Mouse (Mus musculus) heart, postnatal 4 days (tissue): ENCODE results near the gene Gstcd. TPM values are rescaled to one million over a fixed set of nuclear protein-coding genes. Genes with fewer than 3 reads are reported as not detected.
A peak's percentile ranks its signal among the peaks of the same experiment; 100 is the strongest.

Experiments
- DNase-seq: peaks from one replicate; pipeline ENCODE4 v3.0.0; 2021
- total RNA-seq, 2 experiments: library from RNA; stranded (reverse); gene quantifications; 2 replicates each; pipeline ENCODE4 v1.2.3; 2021

Gene Gstcd
- total RNA-seq, 2 experiments from 2014 or later = 9.8 to 11.5 TPM

DNA sequence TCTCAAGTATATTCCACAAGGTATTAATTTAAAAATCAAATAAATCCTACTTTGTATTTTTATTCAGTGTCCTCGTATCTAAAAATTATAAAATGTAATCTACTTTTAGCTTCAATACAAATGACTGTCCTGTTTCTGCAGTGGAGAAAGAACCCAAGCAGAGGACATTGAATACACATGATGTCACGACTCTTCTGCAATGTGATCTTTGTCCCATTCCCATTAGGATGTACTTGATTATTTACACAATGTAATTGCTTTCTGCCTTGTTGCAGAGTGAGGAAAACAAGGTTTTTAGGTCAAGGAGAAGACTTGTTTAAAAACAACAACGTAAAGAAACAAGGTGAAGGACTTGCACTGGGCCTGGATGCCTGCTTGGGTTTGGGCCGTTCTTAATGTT is 84.6 kb downstream of the Gstcd start:
- no peak for DNase-seq

GRCm38 (mm10) chr3:132996299-132996698 is 95.5 kb downstream of the Gstcd start:
- DNase-seq = no peak

DNA sequence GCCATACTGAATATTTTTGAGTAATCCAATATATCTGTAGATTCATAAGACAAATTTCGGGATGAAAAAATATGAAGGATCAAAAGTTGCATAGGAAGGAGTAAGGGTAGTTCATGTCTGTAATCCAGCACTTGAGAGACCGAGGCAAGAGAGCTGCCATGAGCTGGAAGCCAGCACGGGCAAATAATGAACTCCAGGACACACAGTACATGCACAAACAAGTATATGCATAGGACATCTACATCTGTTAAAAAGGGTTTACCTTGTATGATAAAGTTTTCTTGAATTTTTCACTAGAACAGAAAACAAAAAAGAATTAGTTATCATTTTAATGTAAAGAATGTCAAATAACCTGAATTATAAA is 95.9 kb downstream of the Gstcd start:
- no peak for DNase-seq

GRCm38 (mm10) chr3:132995172-132995903 is 96.5 kb downstream of the Gstcd start:
- no peak for DNase-seq

- no peak for DNase-seq
These were observed 105.6 kb downstream of the Gstcd start for GRCm38 (mm10) chr3:132986188-132986587.

GRCm38 (mm10) chr3:132983845-132984485 is 107.9 kb downstream of the Gstcd start:
- DNase-seq = peak; percentile 6

DNA sequence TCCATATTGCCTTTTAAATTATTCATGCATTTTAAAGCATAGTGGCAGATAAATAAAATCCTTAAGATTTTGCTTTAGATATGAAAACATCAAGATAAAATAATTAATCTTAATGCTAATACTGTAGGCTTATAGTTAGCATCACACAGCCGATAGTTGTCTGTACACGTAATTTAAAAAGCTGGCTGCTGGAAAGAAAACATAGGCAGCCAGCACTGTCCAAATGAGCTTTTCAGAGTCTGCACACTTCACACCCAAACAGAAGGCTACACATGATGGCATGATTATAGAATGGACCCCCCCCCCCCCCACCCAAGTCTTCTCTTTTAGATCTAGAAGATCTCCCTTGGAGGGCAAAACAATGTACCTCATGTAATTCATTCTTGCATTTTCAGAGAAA is 109.9 kb downstream of the Gstcd start:
- no peak for DNase-seq

DNA sequence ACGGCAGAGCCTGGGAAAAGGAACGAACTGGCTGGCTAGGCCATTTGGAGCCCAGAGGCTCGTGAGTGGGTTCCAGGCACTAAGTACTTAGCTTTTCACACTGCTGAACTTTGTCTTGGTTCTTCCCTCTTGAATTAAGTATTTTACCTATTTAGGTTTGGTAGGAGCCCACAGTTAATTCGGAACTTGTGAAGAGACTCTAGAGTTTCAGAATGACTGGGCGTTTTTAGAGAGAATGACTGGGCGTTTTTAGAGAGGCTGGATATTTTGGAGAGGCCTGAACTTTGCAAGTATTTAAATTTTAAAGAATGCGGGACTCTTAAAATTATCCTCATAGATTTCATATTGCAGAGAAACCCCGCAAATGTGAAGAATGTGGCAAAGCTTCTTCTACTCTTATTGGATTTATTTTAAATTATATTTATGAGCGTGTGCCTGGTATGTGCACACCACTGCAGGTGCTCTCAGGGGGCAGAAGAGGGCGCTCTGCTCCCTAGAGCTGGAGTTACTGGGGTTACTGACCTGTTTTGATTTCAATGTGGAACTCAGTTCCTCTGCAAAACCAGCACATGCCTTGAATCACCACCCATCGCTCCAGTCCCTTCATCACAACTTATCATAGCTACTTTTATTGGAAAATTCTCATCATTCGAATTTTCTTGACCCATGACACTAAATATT is 111.9 kb downstream of the Gstcd start:
- DNase-seq = no peak

DNA sequence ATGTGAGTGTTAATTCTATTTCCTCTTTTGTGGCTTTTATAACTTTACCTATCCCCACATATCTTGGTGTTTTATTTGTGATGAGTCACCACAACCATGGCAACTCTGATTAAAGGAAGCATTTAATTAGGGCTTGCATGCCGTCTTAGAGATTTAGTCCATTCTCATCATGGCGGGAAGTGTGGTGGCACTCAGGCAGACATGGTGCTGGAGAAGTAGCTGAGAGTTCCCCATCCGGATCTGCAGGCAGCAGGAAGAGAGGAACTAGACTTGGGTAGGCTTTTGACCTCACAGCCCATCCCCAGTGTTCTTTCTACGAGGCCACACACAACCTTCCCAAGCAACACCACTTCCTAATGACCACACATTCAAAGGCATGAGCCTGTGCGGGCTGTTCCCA is 125.6 kb downstream of the Gstcd start:
- DNase-seq = no peak

DNA sequence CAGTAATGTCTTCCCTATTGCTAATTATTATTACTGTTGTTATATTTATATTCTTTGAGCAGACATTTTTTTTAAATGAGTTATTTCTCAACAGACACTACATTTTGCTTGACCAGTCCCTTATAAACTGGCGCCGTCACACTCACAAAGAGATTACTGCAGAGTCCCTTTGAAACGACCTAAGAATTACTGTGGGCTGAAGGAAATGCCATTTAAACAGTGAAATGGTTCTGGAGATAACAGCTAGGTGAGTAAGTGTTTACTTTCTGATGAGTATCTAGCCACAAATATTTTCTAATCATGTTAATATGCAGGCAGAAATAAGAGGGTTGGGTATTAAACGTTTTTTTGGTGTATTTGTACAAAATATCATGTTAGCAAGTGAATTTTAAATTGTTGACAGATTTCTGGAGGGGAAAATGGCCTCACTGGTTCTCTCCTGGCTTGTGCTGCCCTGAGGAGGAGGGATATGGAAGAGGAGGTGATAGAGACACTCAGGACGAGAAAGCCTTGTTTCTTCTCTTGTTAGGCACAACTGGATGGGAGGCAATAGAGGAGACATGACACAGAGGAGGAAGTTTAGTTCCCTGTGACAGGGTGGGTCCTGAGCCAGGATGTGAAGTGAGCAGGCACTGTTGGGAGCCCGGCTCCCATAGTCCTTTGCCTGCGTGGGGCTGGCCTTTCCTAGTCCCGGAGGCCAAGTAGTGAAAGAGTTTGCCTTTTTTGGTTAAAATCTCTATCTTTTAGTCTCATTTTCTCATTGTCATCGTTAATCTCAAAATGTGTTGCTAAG is 126.9 kb downstream of the Gstcd start:
- no peak for DNase-seq

- DNase-seq = no peak
These were observed 129.0 kb downstream of the Gstcd start for GRCm38 (mm10) chr3:132962631-132963361.

- DNase-seq = no peak
These were observed 141.3 kb downstream of the Gstcd start for GRCm38 (mm10) chr3:132950529-132950880.

DNA sequence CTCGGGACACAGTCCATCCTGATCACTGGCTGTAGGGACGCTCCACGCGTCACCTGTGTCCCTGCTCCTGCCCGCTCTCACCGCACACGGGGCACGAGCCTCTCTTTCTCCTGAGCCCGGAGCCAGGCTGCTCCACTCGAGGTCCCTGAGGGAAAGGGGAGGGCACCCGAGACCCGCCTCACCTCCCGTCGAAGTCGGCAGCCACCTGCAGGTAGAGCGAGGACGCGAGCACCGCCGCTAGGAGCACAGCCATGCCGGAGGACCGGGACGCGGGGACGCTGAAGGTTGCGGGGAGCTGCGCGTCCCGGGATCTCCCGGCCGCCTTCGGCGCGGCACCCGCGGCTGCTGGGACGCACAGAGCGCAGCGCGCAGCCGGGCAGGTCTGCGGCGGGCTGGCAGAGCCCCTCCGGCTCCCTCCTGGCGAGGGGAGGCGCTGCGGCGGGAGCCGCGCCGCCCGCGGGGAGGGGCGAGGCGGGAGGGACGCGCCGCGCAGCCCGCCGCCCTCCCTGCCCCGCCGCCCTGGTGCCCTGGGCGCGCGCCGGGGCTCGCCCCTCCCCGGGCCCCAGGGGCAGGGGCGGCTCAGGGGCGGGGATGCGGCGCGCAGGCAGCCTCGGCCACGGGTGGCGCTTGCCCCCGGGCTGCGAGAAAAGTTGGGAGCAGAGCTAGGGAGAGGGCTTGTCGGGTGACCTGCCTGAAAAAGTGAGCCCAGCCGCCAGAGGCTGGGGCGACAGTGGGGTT is 141.9 kb downstream of the Gstcd start, which contains the start of gene Npnt:
Gene Npnt (minus strand): TSS at position 501 of the 738 bp plus-strand sequence.
- DNase-seq = peak; percentile 29

DNA sequence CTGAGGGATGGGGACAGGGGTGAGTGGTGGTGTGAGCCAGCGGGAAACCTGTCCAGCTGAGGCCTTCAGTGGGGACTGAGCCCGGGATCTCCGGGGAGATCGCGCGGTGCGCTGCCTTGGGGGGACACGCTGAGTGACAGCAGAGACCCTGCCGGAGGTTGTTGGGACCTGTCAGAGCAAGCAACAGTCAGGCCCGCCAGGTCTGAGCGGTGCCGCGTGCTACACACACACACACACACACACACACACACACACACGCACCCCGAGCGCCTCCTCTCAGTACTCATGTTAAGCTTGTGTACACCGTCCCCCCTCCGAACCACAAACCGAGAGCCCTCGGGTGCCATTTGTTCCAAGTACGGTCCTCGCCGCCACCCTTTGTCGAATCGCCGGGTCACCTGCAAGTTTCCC is 142.4 kb downstream of the Gstcd start:
- DNase-seq = peak; percentile 17

GRCm38 (mm10) chr3:132948298-132948795 is 143.5 kb downstream of the Gstcd start:
- DNase-seq = no peak

- no peak for DNase-seq
These were observed 145.7 kb downstream of the Gstcd start for GRCm38 (mm10) chr3:132946086-132946485.

GRCm38 (mm10) chr3:132945669-132946068 is 146.2 kb downstream of the Gstcd start:
- no peak for DNase-seq

DNA sequence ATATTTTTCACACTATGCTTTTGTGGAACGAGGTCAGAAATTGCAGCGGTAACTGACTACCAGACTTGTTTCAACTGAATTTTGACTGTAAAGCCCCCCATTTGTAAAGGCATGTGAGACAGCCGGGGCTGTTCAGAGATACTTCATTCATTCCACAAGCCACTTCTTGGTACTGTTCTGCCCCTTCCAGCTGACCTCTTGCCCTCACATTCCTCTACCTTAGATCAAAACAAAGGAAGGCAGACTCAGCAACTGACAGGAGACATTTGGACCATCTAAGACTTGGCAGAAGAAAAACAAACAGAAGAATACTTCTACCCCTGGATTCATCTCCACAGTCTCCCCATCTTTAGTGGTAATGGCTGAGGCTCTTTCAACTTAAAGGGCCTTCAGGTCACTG is 147.2 kb downstream of the Gstcd start:
- no peak for DNase-seq

- no peak for DNase-seq
These were observed 147.6 kb downstream of the Gstcd start for GRCm38 (mm10) chr3:132944193-132944592.

GRCm38 (mm10) chr3:132942778-132943177 is 149.1 kb downstream of the Gstcd start:
- DNase-seq = no peak
